Mouse (Mus musculus) embryo, embryonic 9.5 days (tissue): ENCODE data around the gene Coa4.

ENCODE experiments used
- DNase-seq: peaks from one replicate; pipeline ENCODE4 v3.0.0-alpha.2; 2017; ENCODE audit errors: extremely low spot score

Gene Coa4

GRCm38 (mm10) chr7:100536804-100537518 lies at the start of gene Coa4:
Gene Coa4, plus strand, starts transcription at chr7:100537071.
- peak; percentile 90 for DNase-seq

GRCm38 (mm10) chr7:100487301-100487700 lies 49.6 kb upstream of the Coa4 start:
- no peak for DNase-seq

- DNase-seq: no peak
Measured at GRCm38 (mm10) chr7:100488474-100489048, 48.3 kb upstream of the Coa4 start.

GRCm38 (mm10) chr7:100492391-100493116 lies 44.3 kb upstream of the Coa4 start:
- no peak for DNase-seq

- peak; percentile 81 for DNase-seq
Measured at GRCm38 (mm10) chr7:100493117-100493483, 43.8 kb upstream of the Coa4 start, which contains the start of gene Ucp2. Gene Ucp2, plus strand, starts transcription at chr7:100493337.

- DNase-seq: peak; percentile 38
Measured at GRCm38 (mm10) chr7:100493484-100494414, 43.1 kb upstream of the Coa4 start.

- DNase-seq: no peak
Measured at GRCm38 (mm10) chr7:100494415-100494831, 42.4 kb upstream of the Coa4 start.

- DNase-seq: peak; percentile 27
Measured at GRCm38 (mm10) chr7:100495042-100495441, 41.8 kb upstream of the Coa4 start.

- DNase-seq: peak; percentile 59
Measured at GRCm38 (mm10) chr7:100495581-100496251, 41.2 kb upstream of the Coa4 start.

- DNase-seq: no peak
Measured at GRCm38 (mm10) chr7:100496371-100496770, 40.5 kb upstream of the Coa4 start.

- DNase-seq: no peak
Measured at GRCm38 (mm10) chr7:100496791-100497190, 40.1 kb upstream of the Coa4 start.

- no peak for DNase-seq
Measured at GRCm38 (mm10) chr7:100497402-100497801, 39.5 kb upstream of the Coa4 start.

GRCm38 (mm10) chr7:100497982-100498381 lies 38.9 kb upstream of the Coa4 start:
- DNase-seq: no peak

GRCm38 (mm10) chr7:100499465-100499864 lies 37.4 kb upstream of the Coa4 start:
- no peak for DNase-seq

- no peak for DNase-seq
Measured at GRCm38 (mm10) chr7:100500276-100500977, 36.4 kb upstream of the Coa4 start.

GRCm38 (mm10) chr7:100501027-100501843 lies 35.6 kb upstream of the Coa4 start:
- no peak for DNase-seq

GRCm38 (mm10) chr7:100501844-100502373 lies 35.0 kb upstream of the Coa4 start:
- DNase-seq: no peak

GRCm38 (mm10) chr7:100502374-100502922 lies 34.4 kb upstream of the Coa4 start:
- no peak for DNase-seq

- DNase-seq: no peak
Measured at GRCm38 (mm10) chr7:100503076-100503475, 33.8 kb upstream of the Coa4 start.
